Mouse (Mus musculus): ENCODE results near the gene Rmnd5a. TPM values are rescaled to one million over a fixed set of nuclear protein-coding genes. Genes with fewer than 3 reads are reported as not detected.

The Rmnd5a gene
- polyA plus RNA-seq, 1 experiment from 2014 or later, result 11.2 TPM

DNA sequence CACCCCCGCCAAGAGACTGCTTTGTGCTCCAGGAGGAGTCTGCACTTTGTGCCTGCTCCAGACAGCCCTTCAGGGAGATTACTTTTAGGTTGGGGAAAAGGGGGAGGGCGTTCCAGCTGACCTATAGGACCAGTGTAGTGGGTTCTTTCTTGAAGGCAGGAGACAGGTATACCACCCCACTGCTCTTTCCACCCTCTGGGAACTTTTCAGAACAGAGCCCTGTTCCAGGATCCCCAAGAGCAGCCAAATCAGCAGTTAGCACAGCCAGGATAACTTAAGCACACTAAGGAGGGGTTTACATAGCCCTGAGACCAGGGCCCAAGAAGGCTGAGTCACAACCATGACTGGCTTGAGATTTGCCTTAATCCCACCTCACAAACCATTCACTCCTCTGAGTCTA, 65.5 kb downstream of the Rmnd5a start:
- no peaks in the 10 kb centered on the region for H3K27me3 ChIP-seq (ENCODE audit: control insufficient read depth, insufficient read depth, low read length)
- ATAC-seq (replicated peaks; ENCODE audit: insufficient number of reproducible peaks, low FRiP score, low TSS enrichment, low read depth), result no peak
- no peak overlapping the region for H3K27ac ChIP-seq (replicated peaks; ENCODE audit: low read depth, low read length)
- 69% methylated on average over 2 of the region's 2 CpGs for whole genome bisulfite sequencing
- H3K36me3 ChIP-seq (replicated peaks; ENCODE audit: control insufficient read depth, insufficient read depth, low read depth, low read length), result no peaks in the 10 kb centered on the region
- H3K9me3 ChIP-seq (replicated peaks; ENCODE audit: control insufficient read depth, low read length), result no peaks in the 10 kb centered on the region
- no peak overlapping the region for H3K4me3 ChIP-seq (ENCODE audit: low read depth, low read length)
- DNase-seq (ENCODE audit: low spot score), result no peak
- no peak overlapping the region for H3K4me2 ChIP-seq (ENCODE audit: low read depth, low read length)
- H3K9ac ChIP-seq (replicated peaks; ENCODE audit: low read length), result no peak overlapping the region
- no peaks in the 10 kb centered on the region for H3K4me1 ChIP-seq (ENCODE audit: control insufficient read depth, insufficient read depth, low read length)

DNA sequence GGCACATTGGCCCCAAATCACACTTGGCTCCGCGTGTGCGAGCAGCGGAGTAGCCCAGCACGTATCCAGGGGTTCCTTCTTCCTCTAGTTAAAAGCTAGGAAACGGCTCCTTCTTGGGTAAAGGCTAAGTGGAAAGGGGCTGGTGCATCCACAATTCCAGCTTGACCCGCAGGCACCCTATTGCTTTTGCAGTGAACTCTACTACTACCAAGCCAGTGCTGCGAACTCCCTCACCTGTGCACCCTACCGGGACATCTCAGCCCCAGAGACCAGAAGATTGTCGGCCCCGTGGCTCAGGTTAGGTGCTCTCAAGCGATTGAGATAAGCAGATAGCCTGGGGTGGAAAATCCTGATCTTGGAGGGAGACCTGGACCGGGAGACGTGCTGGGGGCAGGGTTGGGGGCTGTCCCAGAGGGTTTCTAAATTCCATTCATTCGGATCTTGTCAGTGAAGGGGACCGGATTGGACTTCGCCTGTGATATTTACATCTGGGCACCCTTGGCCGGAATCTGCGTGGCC, 66.1 kb downstream of the Rmnd5a start:
- 86% methylated on average over 19 of the region's 19 CpGs for WGBS
- no peaks in the 10 kb centered on the region for H3K27me3 ChIP-seq (ENCODE audit: control insufficient read depth, insufficient read depth, low read length)

DNA sequence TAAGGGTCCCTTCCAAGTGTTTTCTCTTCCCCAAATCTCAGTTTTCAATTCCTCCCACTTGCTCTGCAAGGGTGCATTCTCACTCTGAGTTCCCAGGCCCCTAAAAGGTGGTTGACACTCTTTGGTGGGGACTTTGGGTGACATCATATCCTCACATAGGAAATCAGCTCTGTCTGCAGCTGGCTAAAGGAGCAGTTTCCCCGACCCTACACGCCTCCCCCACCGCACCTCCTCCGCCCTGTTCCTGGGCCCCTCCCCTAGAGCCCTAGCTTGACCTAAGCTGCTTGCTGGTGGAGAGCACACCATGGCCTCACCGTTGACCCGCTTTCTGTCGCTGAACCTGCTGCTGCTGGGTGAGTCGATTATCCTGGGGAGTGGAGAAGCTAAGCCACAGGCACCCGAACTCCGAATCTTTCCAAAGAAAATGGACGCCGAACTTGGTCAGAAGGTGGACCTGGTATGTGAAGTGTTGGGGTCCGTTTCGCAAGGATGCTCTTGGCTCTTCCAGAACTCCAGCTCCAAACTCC, 67.1 kb downstream of the Rmnd5a start, which contains the start of gene Cd8a:
TSS of gene Cd8a (plus strand) at position 179 of the 527 bp plus-strand sequence.
- no peak for ATAC-seq (replicated peaks; ENCODE audit: insufficient number of reproducible peaks, low FRiP score, low TSS enrichment, low read depth)

More for the DNA sequence above, 66.1 kb downstream of the Rmnd5a start:
- ATAC-seq (replicated peaks; ENCODE audit: insufficient number of reproducible peaks, low FRiP score, low TSS enrichment, low read depth) (no peak), DNase-seq (ENCODE audit: low spot score) (no peak)
- no peak overlapping the region for H3K4me2 ChIP-seq (ENCODE audit: low read depth, low read length)
- H3K9me3 ChIP-seq (replicated peaks; ENCODE audit: control insufficient read depth, low read length), result no peaks in the 10 kb centered on the region
- H3K4me1 ChIP-seq (ENCODE audit: control insufficient read depth, insufficient read depth, low read length), result no peaks in the 10 kb centered on the region
- no peak overlapping the region for H3K4me3 ChIP-seq (ENCODE audit: low read depth, low read length)
- no peaks in the 10 kb centered on the region for H3K36me3 ChIP-seq (replicated peaks; ENCODE audit: control insufficient read depth, insufficient read depth, low read depth, low read length)
- H3K9ac ChIP-seq (replicated peaks; ENCODE audit: low read length), result no peak overlapping the region
- H3K27ac ChIP-seq (replicated peaks; ENCODE audit: low read depth, low read length), result no peak overlapping the region

DNA sequence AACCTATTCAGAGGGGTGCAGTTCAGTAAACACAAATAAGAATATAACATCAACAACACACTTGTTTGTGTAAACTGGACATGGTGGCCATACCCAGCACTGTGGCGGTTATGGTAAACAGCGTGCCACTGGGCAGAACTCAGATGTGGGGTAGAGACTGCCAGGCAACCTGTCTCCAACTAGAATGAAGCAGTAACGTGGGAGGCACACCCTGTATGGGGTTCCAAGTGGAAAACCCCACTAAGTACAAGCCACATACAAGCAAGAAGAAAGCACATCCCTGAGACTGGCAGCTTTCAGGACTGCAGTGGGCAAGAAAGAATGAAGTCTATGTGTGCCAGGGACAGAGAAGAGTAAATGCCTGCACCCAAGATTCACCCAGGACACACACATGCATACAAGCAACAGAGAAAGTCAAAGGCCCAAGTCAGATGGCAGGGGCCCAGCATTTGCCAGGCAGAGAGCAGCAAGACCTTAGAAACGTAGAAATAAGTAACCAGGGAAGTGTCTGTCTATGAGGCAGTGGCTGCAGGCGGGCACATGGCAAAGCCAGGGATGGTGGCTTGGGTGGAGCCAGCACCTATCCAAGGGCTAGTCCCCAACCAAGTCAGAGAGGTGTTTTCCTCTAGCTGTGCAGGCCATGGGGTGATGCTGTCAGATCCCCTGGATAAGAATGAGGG, 68.3 kb downstream of the Rmnd5a start:
- Histone ChIP-seq H3K4me1 (ENCODE audit: control insufficient read depth, insufficient read depth, low read length) (no peaks in the 10 kb centered on the region), H3K9me3 (replicated peaks; ENCODE audit: control insufficient read depth, low read length) (no peaks in the 10 kb centered on the region), H3K4me2 (ENCODE audit: low read depth, low read length) (no peak overlapping the region), H3K27ac (replicated peaks; ENCODE audit: low read depth, low read length) (no peak overlapping the region), H3K9ac (replicated peaks; ENCODE audit: low read length) (no peak overlapping the region), H3K27me3 (ENCODE audit: control insufficient read depth, insufficient read depth, low read length) (no peaks in the 10 kb centered on the region), H3K4me3 (ENCODE audit: low read depth, low read length) (no peak overlapping the region), H3K36me3 (replicated peaks; ENCODE audit: control insufficient read depth, insufficient read depth, low read depth, low read length) (no peaks in the 10 kb centered on the region)
- ATAC-seq (replicated peaks; ENCODE audit: insufficient number of reproducible peaks, low FRiP score, low TSS enrichment, low read depth) (no peak), DNase-seq (ENCODE audit: low spot score) (no peak)
- WGBS, result 73% methylated on average over 5 of the region's 5 CpGs

More for the DNA sequence above, 67.1 kb downstream of the Rmnd5a start, which contains the start of gene Cd8a:
- Histone ChIP-seq H3K4me1 (ENCODE audit: control insufficient read depth, insufficient read depth, low read length) (no peaks in the 10 kb centered on the region), H3K36me3 (replicated peaks; ENCODE audit: control insufficient read depth, insufficient read depth, low read depth, low read length) (no peaks in the 10 kb centered on the region), H3K27ac (replicated peaks; ENCODE audit: low read depth, low read length) (no peak within 1 kb of the TSS), H3K9ac (replicated peaks; ENCODE audit: low read length) (no peak within 1 kb of the TSS), H3K9me3 (replicated peaks; ENCODE audit: control insufficient read depth, low read length) (no peaks in the 10 kb centered on the region), H3K4me2 (ENCODE audit: low read depth, low read length) (no peak within 1 kb of the TSS), H3K27me3 (ENCODE audit: control insufficient read depth, insufficient read depth, low read length) (no peaks in the 10 kb centered on the region), H3K4me3 (ENCODE audit: low read depth, low read length) (no peak within 1 kb of the TSS)
- WGBS, result 81% methylated on average over 14 of the region's 14 CpGs
- no peak for DNase-seq (ENCODE audit: low spot score)

DNA sequence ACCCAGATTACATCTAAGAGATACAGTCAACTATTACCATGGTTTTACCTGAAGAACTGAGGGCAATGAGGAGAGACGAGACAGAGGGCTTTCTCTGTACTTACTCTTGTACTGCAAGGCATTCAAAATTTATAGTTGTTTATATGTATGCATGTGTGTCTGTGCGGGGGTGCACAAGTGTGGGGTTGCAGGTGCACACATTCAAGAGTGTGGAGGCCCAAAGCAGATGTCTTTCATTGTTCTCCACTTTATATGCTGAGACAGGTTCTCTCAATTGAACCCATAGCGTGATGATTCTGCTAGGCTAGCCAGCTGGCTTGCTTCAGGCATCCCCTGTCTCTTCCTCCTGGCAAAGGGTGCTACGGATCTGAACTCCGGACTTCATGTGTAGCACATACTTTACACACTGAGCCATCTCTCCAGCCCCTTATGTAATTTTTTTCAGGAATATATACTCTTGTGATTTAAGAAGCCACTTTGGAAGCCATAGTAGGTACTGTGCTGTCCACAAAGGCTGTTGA, 69.3 kb downstream of the Rmnd5a start:
- H3K4me2 ChIP-seq (ENCODE audit: low read depth, low read length), result no peak overlapping the region
- DNase-seq (ENCODE audit: low spot score) (no peak), ATAC-seq (replicated peaks; ENCODE audit: insufficient number of reproducible peaks, low FRiP score, low TSS enrichment, low read depth) (no peak)
- 90% methylated on average over 5 of the region's 5 CpGs for WGBS
- H3K9ac ChIP-seq (replicated peaks; ENCODE audit: low read length), result no peak overlapping the region
- no peak overlapping the region for H3K27ac ChIP-seq (replicated peaks; ENCODE audit: low read depth, low read length)
- no peaks in the 10 kb centered on the region for H3K4me1 ChIP-seq (ENCODE audit: control insufficient read depth, insufficient read depth, low read length)
- H3K36me3 ChIP-seq (replicated peaks; ENCODE audit: control insufficient read depth, insufficient read depth, low read depth, low read length), result no peaks in the 10 kb centered on the region
- no peaks in the 10 kb centered on the region for H3K9me3 ChIP-seq (replicated peaks; ENCODE audit: control insufficient read depth, low read length)
- H3K27me3 ChIP-seq (ENCODE audit: control insufficient read depth, insufficient read depth, low read length), result no peaks in the 10 kb centered on the region
- no peak overlapping the region for H3K4me3 ChIP-seq (ENCODE audit: low read depth, low read length)

DNA sequence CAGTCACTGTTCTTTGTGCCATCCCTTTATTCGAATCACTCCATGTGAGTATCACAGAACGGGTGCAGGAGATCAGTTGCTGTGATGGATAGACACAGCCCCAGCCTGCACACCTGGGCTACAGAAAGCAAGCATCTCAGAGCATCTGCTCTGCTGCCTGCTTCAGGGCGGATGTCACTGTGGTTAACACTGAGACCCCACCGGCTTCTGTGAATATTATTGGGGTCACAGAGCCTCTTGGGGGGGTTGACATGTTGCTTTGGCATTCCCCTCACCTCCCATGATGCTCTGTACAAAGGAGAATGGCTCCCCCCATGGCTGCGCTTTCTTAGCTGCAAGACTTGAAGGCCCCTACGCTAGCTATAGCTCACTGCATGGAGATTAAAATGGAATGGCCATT, 71.0 kb downstream of the Rmnd5a start:
- Histone ChIP-seq H3K27ac (replicated peaks; ENCODE audit: low read depth, low read length) (no peak overlapping the region), H3K36me3 (replicated peaks; ENCODE audit: control insufficient read depth, insufficient read depth, low read depth, low read length) (no peaks in the 10 kb centered on the region), H3K9me3 (replicated peaks; ENCODE audit: control insufficient read depth, low read length) (no peaks in the 10 kb centered on the region), H3K4me1 (ENCODE audit: control insufficient read depth, insufficient read depth, low read length) (no peaks in the 10 kb centered on the region), H3K27me3 (ENCODE audit: control insufficient read depth, insufficient read depth, low read length) (no peaks in the 10 kb centered on the region), H3K4me3 (ENCODE audit: low read depth, low read length) (no peak overlapping the region), H3K9ac (replicated peaks; ENCODE audit: low read length) (no peak overlapping the region), H3K4me2 (ENCODE audit: low read depth, low read length) (no peak overlapping the region)
- 90% methylated on average over 6 of the region's 6 CpGs for WGBS
- ATAC-seq (replicated peaks; ENCODE audit: insufficient number of reproducible peaks, low FRiP score, low TSS enrichment, low read depth) (no peak), DNase-seq (ENCODE audit: low spot score) (no peak)

DNA sequence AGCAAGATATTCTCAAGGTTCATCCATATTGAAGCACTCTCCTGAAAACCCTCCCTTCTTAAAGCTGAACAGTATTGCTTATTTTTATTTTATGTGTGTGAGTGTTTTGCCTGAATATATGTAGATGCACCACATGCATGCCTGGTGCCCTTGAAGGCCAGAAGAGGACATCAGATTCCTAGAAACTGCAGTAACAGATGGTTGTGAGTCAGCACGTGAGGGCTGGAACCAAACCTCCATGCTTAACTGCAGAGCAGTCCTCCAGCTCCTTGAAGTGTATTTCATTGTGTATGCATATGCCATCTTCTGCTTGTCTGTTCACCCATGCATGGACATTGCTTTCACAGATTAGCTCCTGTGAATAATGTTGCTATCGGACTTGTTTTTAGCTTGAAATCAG, 76.4 kb downstream of the Rmnd5a start:
- WGBS, result 78% methylated on average over 2 of the region's 2 CpGs
- H3K27ac ChIP-seq (replicated peaks; ENCODE audit: low read depth, low read length), result no peak overlapping the region
- no peak overlapping the region for H3K9ac ChIP-seq (replicated peaks; ENCODE audit: low read length)
- no peaks in the 10 kb centered on the region for H3K4me1 ChIP-seq (ENCODE audit: control insufficient read depth, insufficient read depth, low read length)
- H3K27me3 ChIP-seq (ENCODE audit: control insufficient read depth, insufficient read depth, low read length), result no peaks in the 10 kb centered on the region
- H3K4me2 ChIP-seq (ENCODE audit: low read depth, low read length), result no peak overlapping the region
- ATAC-seq (replicated peaks; ENCODE audit: insufficient number of reproducible peaks, low FRiP score, low TSS enrichment, low read depth), result no peak
- no peaks in the 10 kb centered on the region for H3K36me3 ChIP-seq (replicated peaks; ENCODE audit: control insufficient read depth, insufficient read depth, low read depth, low read length)
- H3K9me3 ChIP-seq (replicated peaks; ENCODE audit: control insufficient read depth, low read length), result no peaks in the 10 kb centered on the region
- no peak overlapping the region for H3K4me3 ChIP-seq (ENCODE audit: low read depth, low read length)
- no peak for DNase-seq (ENCODE audit: low spot score)

DNA sequence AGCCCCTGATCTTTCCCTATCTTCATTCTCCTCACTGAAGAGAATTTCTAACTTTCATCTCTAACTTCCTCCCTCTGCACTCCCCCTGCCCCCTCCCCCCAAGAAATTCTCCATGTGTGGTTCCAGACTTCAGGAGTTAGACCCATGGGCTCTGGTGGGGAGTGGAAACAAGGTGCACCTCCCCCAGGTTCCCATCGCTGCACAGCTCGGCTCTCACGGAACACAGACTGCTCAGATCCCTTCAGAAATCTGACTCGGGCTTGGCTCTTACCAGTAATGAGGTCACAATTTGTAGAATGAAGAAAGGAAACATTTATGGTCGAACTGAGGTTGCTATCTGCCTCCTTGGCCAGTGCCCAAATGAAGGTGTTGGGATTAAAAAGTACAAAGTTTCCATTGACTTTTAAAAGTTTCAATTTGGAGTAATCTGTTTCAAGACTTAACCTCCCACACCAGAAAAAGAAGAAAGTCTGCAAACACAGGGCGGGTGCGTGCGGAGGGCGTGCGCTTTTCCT, 79.2 kb downstream of the Rmnd5a start:
- DNase-seq (ENCODE audit: low spot score), result no peak
- Histone ChIP-seq H3K9me3 (replicated peaks; ENCODE audit: control insufficient read depth, low read length) (no peaks in the 10 kb centered on the region), H3K9ac (replicated peaks; ENCODE audit: low read length) (no peak overlapping the region), H3K27ac (replicated peaks; ENCODE audit: low read depth, low read length) (no peak overlapping the region), H3K36me3 (replicated peaks; ENCODE audit: control insufficient read depth, insufficient read depth, low read depth, low read length) (no peaks in the 10 kb centered on the region), H3K4me3 (ENCODE audit: low read depth, low read length) (no peak overlapping the region), H3K4me1 (ENCODE audit: control insufficient read depth, insufficient read depth, low read length) (no peaks in the 10 kb centered on the region), H3K27me3 (ENCODE audit: control insufficient read depth, insufficient read depth, low read length) (no peaks in the 10 kb centered on the region), H3K4me2 (ENCODE audit: low read depth, low read length) (no peak overlapping the region)
- 83% methylated on average over 10 of the region's 10 CpGs for WGBS
- ATAC-seq (replicated peaks; ENCODE audit: insufficient number of reproducible peaks, low FRiP score, low TSS enrichment, low read depth), result no peak
